Mouse (Mus musculus) ovary, adult 10 weeks (tissue): ENCODE data around the gene Chodl. TPM values are rescaled to one million over a fixed set of nuclear protein-coding genes. Genes with fewer than 3 reads are reported as not detected.

ENCODE experiments used
- polyA plus RNA-seq: library from polyadenylated mRNA; stranded (reverse); fragments of 350-450 nt; fragmentation: Illumina TruSeq; extraction: RNeasy Lipid Tissue Mini Kit (QIAGEN cat#74804); gene quantifications from one replicate; pipeline ENCODE4 v1.2.3, GENCODE M21; 2014

Chodl gene
- polyA plus RNA-seq = 1.3 TPM

DNA sequence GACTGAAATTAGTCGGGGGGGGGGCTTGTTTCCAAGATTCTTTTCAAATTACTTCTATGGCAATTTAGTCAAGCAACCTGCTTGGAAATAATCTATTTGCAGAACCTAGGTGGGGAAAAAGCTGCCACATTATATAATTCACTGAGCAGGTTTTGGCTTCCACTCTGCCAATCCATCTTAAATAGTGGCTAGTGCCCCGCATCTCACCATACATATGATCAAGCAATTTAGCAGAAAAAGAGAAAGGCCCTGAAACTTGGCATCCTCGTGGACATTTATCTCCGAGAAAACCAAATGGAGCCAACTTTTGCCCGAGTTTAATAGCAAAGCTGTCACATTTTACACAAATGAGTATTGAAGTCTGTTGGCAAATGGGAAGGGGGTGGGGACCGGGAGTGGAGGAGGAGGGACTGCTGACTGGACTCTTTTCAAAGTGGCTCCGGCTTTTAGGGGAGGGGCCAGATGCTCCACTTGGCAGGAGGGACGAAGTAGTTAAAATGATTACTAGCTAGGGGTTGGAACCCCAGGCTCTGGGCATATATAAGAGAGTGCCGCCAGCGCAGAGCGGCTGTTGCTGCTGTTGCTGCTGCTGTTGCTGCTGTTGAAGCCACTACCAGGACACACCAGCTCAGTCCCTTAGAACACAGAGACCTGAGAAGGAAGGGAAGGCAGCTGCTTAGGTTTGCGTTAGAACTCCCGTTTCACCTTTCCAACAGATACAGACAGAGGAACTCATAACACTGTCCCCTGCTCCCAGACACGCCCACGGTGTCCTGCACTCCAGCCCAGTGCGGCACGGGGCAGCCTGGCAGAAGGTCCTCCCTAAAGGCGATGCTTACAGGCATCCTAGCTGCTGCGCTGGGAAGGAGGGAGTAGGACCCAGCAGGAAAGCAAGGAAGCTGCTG is at the start of gene Chodl:
Gene Chodl, plus strand, starts transcription at position 567 of the 905 bp plus-strand sequence.

Other genes starting within 250 kb of the Chodl start
- gene Tmprss15, start 160.1 kb downstream of the Chodl start, polyA plus RNA-seq = not detected